In genomic region chr1:157448164-157448804, GRCm38 (mm10) we compare ENCODE assay signal across 16 mouse cellular contexts. TPM values are rescaled to one million over a fixed set of nuclear protein-coding genes. Genes with fewer than 3 reads are reported as not detected.
DNase-seq lines count a peak whose midpoint lies in the region; ATAC-seq and TF ChIP-seq lines count a peak whose summit lies in the region.
"Had no signal": no experiment of that assay in that cellular context is flagged by ENCODE, and none has a peak within 500 bp of the region (broad histone marks: within the 10 kb centered on the region; RNA-seq: fewer than 3 reads in every experiment).

No protein-coding gene starts in this region.

- TF ChIP-seq EP300 in MEL (IDR thresholded peaks at IDR 0.05; ENCODE audit: low read depth in 1 of 2, low read length in 2 of 2), result no peak

- no peak for ATAC-seq in kidney, embryonic 15.5 days (replicated peaks; ENCODE audit: low FRiP score)
- ATAC-seq in heart, embryonic 13.5 days (ENCODE audit: extremely low read depth, insufficient number of reproducible peaks, low FRiP score, low TSS enrichment), result no peak
- no peak for ATAC-seq in CD4-positive, CD25-positive, alpha-beta regulatory T cell, adult 4 months
- ATAC-seq: hindbrain, embryonic 16.5 days had no signal

- no peak overlapping the region for H3K9ac ChIP-seq in kidney, embryonic 15.5 days
- H3K9ac ChIP-seq in MEL (ENCODE audit: control insufficient read depth, low read depth, low read length, poor library complexity, severe bottlenecking), result peak overlapping the region; percentile 29; the same call in 1 of the 2 replicates
- H3K9ac ChIP-seq in heart, embryonic 13.5 days, result no peak overlapping the region

- H3K36me3 ChIP-seq in kidney, embryonic 15.5 days, result no peaks in the 10 kb centered on the region
- H3K36me3 ChIP-seq in MEL (ENCODE audit: control insufficient read depth in 1 of 2, insufficient read depth in 2 of 2, low read length in 2 of 2), result peaks cover 0 to 21% of the 10 kb centered on the region in 2 experiments; a peak in 2 of 4 replicates
- no peaks in the 10 kb centered on the region for H3K36me3 ChIP-seq in heart, embryonic 13.5 days
- no peaks in the 10 kb centered on the region for H3K36me3 ChIP-seq in hindbrain, embryonic 10.5 days

- DNase-seq in kidney, postnatal 10 days, result no peak
- DNase-seq in MEL (ENCODE audit: low read depth, low spot score), result no peak
- no peak for DNase-seq in urinary bladder, postnatal 25 days (ENCODE audit: low spot score)
- no peak for DNase-seq in hindbrain, embryonic 10.5 days (ENCODE audit: low spot score)
- DNase-seq: adrenal gland, postnatal 10 days; cerebellum, adult 2 months; left cerebral cortex, postnatal 4 days; thymus, postnatal 4 days had no signal

- 33% methylated on average over 7 of the region's 7 CpGs for WGBS in kidney, embryonic 15.5 days
- WGBS in heart, embryonic 13.5 days, result 33% methylated on average over 7 of the region's 7 CpGs
- WGBS in hindbrain, embryonic 10.5 days, result 34% methylated on average over 7 of the region's 7 CpGs

- H3K27ac ChIP-seq in kidney, embryonic 15.5 days, result peak overlapping the region; percentile 57
- no peak overlapping the region for H3K27ac ChIP-seq in MEL (ENCODE audit: control insufficient read depth, low read depth, low read length)
- H3K27ac ChIP-seq in brown adipose tissue, adult 24 weeks (replicated peaks; ENCODE audit: low read depth, low read length), result peak overlapping the region; percentile 81
- H3K27ac ChIP-seq in heart, embryonic 13.5 days (replicated peaks), result peak overlapping the region; percentile 65
- no peak overlapping the region; the same call in 1 of the 2 replicates for H3K27ac ChIP-seq in hindbrain, embryonic 10.5 days
- H3K27ac ChIP-seq: macrophage had no signal

- H3K4me1 ChIP-seq in kidney, embryonic 15.5 days, result peaks cover 35% of the 10 kb centered on the region
- H3K4me1 ChIP-seq in MEL (ENCODE audit: control insufficient read depth in 1 of 2, insufficient read depth in 2 of 2, low read length in 2 of 2), result peaks cover 4 to 33% of the 10 kb centered on the region in 2 experiments
- H3K4me1 ChIP-seq in brown adipose tissue, adult 24 weeks (ENCODE audit: control insufficient read depth, insufficient read depth, insufficient read length, low read length), result peaks cover 25% of the 10 kb centered on the region
- H3K4me1 ChIP-seq in heart, embryonic 13.5 days, result peaks cover 61% of the 10 kb centered on the region
- peaks cover 75% of the 10 kb centered on the region for H3K4me1 ChIP-seq in hindbrain, embryonic 10.5 days (replicated peaks)

- no peak for TF ChIP-seq POLR2A in MEL (IDR thresholded peaks at IDR 0.05; ENCODE audit: control insufficient read depth in 1 of 2, insufficient read depth in 1 of 2, low read depth in 1 of 2, low read length in 2 of 2, poor library complexity in 1 of 2)

- no peak overlapping the region for H3K4me2 ChIP-seq in kidney, embryonic 15.5 days
- no peak overlapping the region for H3K4me2 ChIP-seq in heart, embryonic 13.5 days

- H3K79me2 ChIP-seq in MEL (ENCODE audit: control insufficient read depth, insufficient read depth, low read length, poor library complexity), result no peaks in the 10 kb centered on the region; the same call in 1 of the 2 replicates

- H3K4me3 ChIP-seq in kidney, embryonic 15.5 days (replicated peaks), result no peak overlapping the region
- no peak overlapping the region for H3K4me3 ChIP-seq in MEL (ENCODE audit: control insufficient read depth in 1 of 2, insufficient read depth in 1 of 2, low read depth in 2 of 2, low read length in 2 of 2)
- no peak overlapping the region for H3K4me3 ChIP-seq in brown adipose tissue, adult 24 weeks (ENCODE audit: insufficient read depth, low read depth, low read length)
- no peak overlapping the region for H3K4me3 ChIP-seq in heart, embryonic 13.5 days
- H3K4me3 ChIP-seq in hindbrain, embryonic 10.5 days, result no peak overlapping the region
- H3K4me3 ChIP-seq: myocyte had no signal

- H3K27me3 ChIP-seq in kidney, embryonic 15.5 days, result no peaks in the 10 kb centered on the region
- no peaks in the 10 kb centered on the region for H3K27me3 ChIP-seq in MEL (ENCODE audit: control insufficient read depth in 1 of 2, insufficient read depth in 2 of 2, low read length in 2 of 2)
- no peaks in the 10 kb centered on the region for H3K27me3 ChIP-seq in heart, embryonic 13.5 days (replicated peaks)
- peaks cover 51% of the 10 kb centered on the region for H3K27me3 ChIP-seq in hindbrain, embryonic 10.5 days (ENCODE audit: insufficient read depth, poor library complexity, severe bottlenecking)
- H3K27me3 ChIP-seq: CH12.LX had no signal

- no peaks in the 10 kb centered on the region for H3K9me3 ChIP-seq in kidney, embryonic 15.5 days (replicated peaks)
- no peaks in the 10 kb centered on the region for H3K9me3 ChIP-seq in MEL (replicated peaks; ENCODE audit: insufficient read depth, low read length)
- no peaks in the 10 kb centered on the region for H3K9me3 ChIP-seq in heart, embryonic 13.5 days
- no peaks in the 10 kb centered on the region for H3K9me3 ChIP-seq in hindbrain, embryonic 10.5 days

- TF ChIP-seq RAD21 in MEL (IDR thresholded peaks at IDR 0.05; ENCODE audit: low read depth, low read length), result no peak

- no peak for TF ChIP-seq CTCF in MEL (IDR thresholded peaks at IDR 0.05 in 2 of 3, conservative IDR thresholded peaks at IDR 0.05 in 1 of 3; ENCODE audit: control insufficient read depth in 1 of 3, insufficient read depth in 1 of 3, low read depth in 2 of 3, low read length in 3 of 3, poor library complexity in 1 of 3, severe bottlenecking in 1 of 3)

TF ChIP-seq in MEL, 35 proteins besides CTCF, POLR2A, EP300 and RAD21:
- TF ChIP-seq ZMIZ1 (IDR thresholded peaks at IDR 0.05; ENCODE audit: low read depth, low read length) (no peak), POLR2AphosphoS2 (IDR thresholded peaks at IDR 0.05; ENCODE audit: low read length) (no peak), NRF1 (IDR thresholded peaks at IDR 0.05; ENCODE audit: insufficient read depth, low read depth, low read length, poor library complexity, severe bottlenecking) (no peak), ZNF384 (IDR thresholded peaks at IDR 0.05; ENCODE audit: low read depth, low read length) (peak; percentile 15; the same call in 1 of the 2 replicates), ETS1 (IDR thresholded peaks at IDR 0.05; ENCODE audit: low read depth, low read length) (no peak)
TF ChIP-seq in MEL: peak in this region for 1.

RNA-seq across cellular contexts. Expression of gene Cryzl2, which starts 10.1 kb away (rescaled TPM):
- polyA plus RNA-seq in kidney, embryonic 15.5 days (2015; fragmentation: Nextera tagmentation; extraction: Ambion mirVana), result 17.4 and 19.8 TPM in 2 replicates
- total RNA-seq in MEL (2012; rRNA removed), result 0.12 TPM in 1 of 2 replicates, not detected in the other
- polyA plus RNA-seq in MEL (2012; ENCODE audit: insufficient read depth in 1 of 2, insufficient read length in 2 of 2, low read depth in 1 of 2, low replicate concordance in 2 of 2, missing spikeins in 1 of 2), result under 1 TPM in 1 of 2 experiments, not detected in 1; 0.04 TPM
- polyA plus RNA-seq in brown adipose tissue, adult 24 weeks (2012; ENCODE audit: insufficient read depth, insufficient read length, missing spikeins), result 21.4 and 26.2 TPM in 2 replicates
- polyA plus RNA-seq in heart, embryonic 13.5 days (2015; fragmentation: Nextera tagmentation; extraction: Ambion mirVana), result 27.0 and 29.5 TPM in 2 replicates
- polyA plus RNA-seq in CD4-positive, CD25-positive, alpha-beta regulatory T cell, adult 4 months (2017; shearing (Covaris generic)), result 10 to 100 TPM in 1 of 2 experiments, 1 to 10 TPM in 1; 6.9 to 10.1 TPM
- polyA plus RNA-seq in hindbrain, embryonic 10.5 days (2016; fragmentation: Nextera tagmentation; extraction: Ambion mirVana), result 7.9 and 8.3 TPM in 2 replicates

RNA-seq across cellular contexts. Expression of gene Rasal2, which starts 35.9 kb away (rescaled TPM):
- polyA plus RNA-seq in kidney, embryonic 15.5 days (2015; fragmentation: Nextera tagmentation; extraction: Ambion mirVana), result 8.0 and 8.1 TPM in 2 replicates
- 1.5 and 1.9 TPM in 2 replicates for total RNA-seq in MEL (2012; rRNA removed)
- polyA plus RNA-seq in MEL (2012; ENCODE audit: insufficient read depth in 1 of 2, insufficient read length in 2 of 2, low read depth in 1 of 2, low replicate concordance in 2 of 2, missing spikeins in 1 of 2), result 1 to 10 TPM in 1 of 2 experiments, not detected in 1; 3.2 TPM
- polyA plus RNA-seq in brown adipose tissue, adult 24 weeks (2012; ENCODE audit: insufficient read depth, insufficient read length, missing spikeins), result 2.6 and 3.4 TPM in 2 replicates
- polyA plus RNA-seq in heart, embryonic 13.5 days (2015; fragmentation: Nextera tagmentation; extraction: Ambion mirVana), result 15.1 and 18.4 TPM in 2 replicates
- not detected for polyA plus RNA-seq in CD4-positive, CD25-positive, alpha-beta regulatory T cell, adult 4 months (2017; shearing (Covaris generic))
- polyA plus RNA-seq in hindbrain, embryonic 10.5 days (2016; fragmentation: Nextera tagmentation; extraction: Ambion mirVana), result 11.2 and 18.5 TPM in 2 replicates

RNA-seq across cellular contexts. Expression of gene Sec16b, which starts 58.2 kb away (rescaled TPM):
- 2.2 and 2.6 TPM in 2 replicates for polyA plus RNA-seq in kidney, embryonic 15.5 days (2015; fragmentation: Nextera tagmentation; extraction: Ambion mirVana)
- total RNA-seq in MEL (2012; rRNA removed), result 0.03 and 0.04 TPM in 2 replicates
- under 1 TPM in 1 of 2 experiments, not detected in 1; 0.03 TPM for polyA plus RNA-seq in MEL (2012; ENCODE audit: insufficient read depth in 1 of 2, insufficient read length in 2 of 2, low read depth in 1 of 2, low replicate concordance in 2 of 2, missing spikeins in 1 of 2)
- 1.4 and 2.5 TPM in 2 replicates for polyA plus RNA-seq in brown adipose tissue, adult 24 weeks (2012; ENCODE audit: insufficient read depth, insufficient read length, missing spikeins)
- polyA plus RNA-seq in heart, embryonic 13.5 days (2015; fragmentation: Nextera tagmentation; extraction: Ambion mirVana), result 0.93 and 1.2 TPM in 2 replicates
- 1 to 10 TPM; 1.2 to 1.6 TPM for polyA plus RNA-seq in CD4-positive, CD25-positive, alpha-beta regulatory T cell, adult 4 months (2017; shearing (Covaris generic))
- polyA plus RNA-seq in hindbrain, embryonic 10.5 days (2016; fragmentation: Nextera tagmentation; extraction: Ambion mirVana), result 0.58 and 1.2 TPM in 2 replicates
- polyA plus RNA-seq: macrophage had no signal

Comparison
In these comparisons a context has a peak if more than half of its experiments do, and no peak if none do; other contexts are left out.
1. H3K27ac ChIP-seq: peak in kidney, embryonic 15.5 days (single experiment), brown adipose tissue, adult 24 weeks (single experiment) and heart, embryonic 13.5 days (single experiment); none in MEL (single experiment) and hindbrain, embryonic 10.5 days (single experiment).